Mouse (Mus musculus) gastrocnemius, adult 8-10 months (tissue): Measurements from ENCODE around the gene Neurl1b. TPM values are rescaled to one million over a fixed set of nuclear protein-coding genes. Genes with fewer than 3 reads are reported as not detected.

ENCODE experiments used
- DNase-seq, 2 experiments: peaks; one replicate each; pipeline ENCODE4 v3.0.0; 2022; ENCODE audit warnings: low spot score in 2 of 2
- total RNA-seq, 4 experiments: library from RNA; stranded (reverse); gene quantifications; 2 replicates each; pipeline ENCODE4 v1.2.4; 2022

Gene Neurl1b
- 1 to 10 TPM; 1.9 to 3.5 (median 2.5) TPM for total RNA-seq

- peak in 1 of 2 experiments; percentile 38 for DNase-seq
Measured at GRCm38 (mm10) chr17:26414523-26415354, at the start of gene Neurl1b. TSS of gene Neurl1b (plus strand) at chr17:26414829.

GRCm38 (mm10) chr17:26366792-26367191 lies 47.8 kb upstream of the Neurl1b start:
- DNase-seq, result no peak

GRCm38 (mm10) chr17:26368336-26368992 lies 46.2 kb upstream of the Neurl1b start:
- peak in 1 of 2 experiments; percentile 50 for DNase-seq

GRCm38 (mm10) chr17:26370521-26371245 lies 43.9 kb upstream of the Neurl1b start:
- peak in 1 of 2 experiments; percentile 33 for DNase-seq

- no peak for DNase-seq
Measured at GRCm38 (mm10) chr17:26371246-26371535, 43.4 kb upstream of the Neurl1b start.

GRCm38 (mm10) chr17:26373211-26373610 lies 41.4 kb upstream of the Neurl1b start:
- no peak for DNase-seq

DNA sequence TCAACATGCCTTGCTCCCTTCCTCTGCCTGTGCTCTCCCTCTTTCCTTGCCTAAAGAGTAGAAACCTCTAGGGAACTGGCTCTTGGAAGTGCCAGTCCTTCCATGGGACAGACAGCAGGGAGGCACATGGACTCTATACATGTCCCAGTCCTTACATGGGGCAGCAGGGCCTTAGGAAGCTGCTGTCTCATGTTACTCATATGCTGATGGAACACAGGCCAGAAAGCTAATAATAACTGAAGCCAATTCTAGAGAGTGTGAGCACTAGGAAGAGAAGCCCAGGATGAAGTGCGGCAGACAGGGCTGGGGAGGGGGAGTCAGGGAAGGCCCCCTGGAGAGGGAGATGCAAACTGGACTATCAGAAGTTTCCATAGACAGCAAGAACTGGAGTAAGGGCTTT lies 38.2 kb upstream of the Neurl1b start:
- no peak for DNase-seq

DNA sequence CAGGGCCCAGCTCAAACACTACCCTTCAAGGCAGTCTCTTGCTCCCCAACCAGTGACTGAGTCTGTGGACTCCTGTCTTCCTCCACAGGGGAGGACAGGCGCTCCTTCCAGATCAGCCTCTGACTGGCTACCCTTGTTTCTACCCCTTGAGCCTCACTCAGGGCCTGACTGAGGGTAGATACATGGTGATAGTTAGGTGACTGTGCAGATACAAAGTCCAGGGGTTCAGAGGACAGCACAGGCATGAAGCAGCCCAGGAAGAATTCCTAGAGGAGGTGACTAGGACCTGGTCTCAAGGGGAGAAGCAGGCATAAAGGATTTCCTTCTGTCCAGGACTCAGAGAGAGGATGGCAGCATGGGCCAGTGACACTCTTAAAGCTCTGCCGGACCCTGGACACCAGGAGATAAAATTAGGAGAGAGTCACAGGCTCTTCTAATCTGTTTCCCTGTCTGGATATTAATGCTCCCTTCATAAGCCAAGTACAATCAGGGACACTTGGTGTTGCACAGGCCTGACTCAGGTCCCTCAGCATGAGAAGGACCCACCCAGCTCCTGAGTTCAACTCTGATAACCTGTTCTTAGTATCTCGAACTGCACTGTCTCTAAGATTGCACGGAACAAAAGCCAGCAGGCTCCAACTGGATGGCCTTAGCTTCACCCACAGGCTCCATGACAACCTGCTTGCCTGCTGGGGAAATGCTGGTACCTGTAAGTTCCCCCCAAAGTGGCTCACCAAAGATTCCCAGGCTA lies 37.5 kb upstream of the Neurl1b start:
- no peak for DNase-seq

- DNase-seq, result no peak
Measured at GRCm38 (mm10) chr17:26380280-26380985, 34.2 kb upstream of the Neurl1b start.

GRCm38 (mm10) chr17:26380986-26381446 lies 33.6 kb upstream of the Neurl1b start:
- DNase-seq, result no peak

DNA sequence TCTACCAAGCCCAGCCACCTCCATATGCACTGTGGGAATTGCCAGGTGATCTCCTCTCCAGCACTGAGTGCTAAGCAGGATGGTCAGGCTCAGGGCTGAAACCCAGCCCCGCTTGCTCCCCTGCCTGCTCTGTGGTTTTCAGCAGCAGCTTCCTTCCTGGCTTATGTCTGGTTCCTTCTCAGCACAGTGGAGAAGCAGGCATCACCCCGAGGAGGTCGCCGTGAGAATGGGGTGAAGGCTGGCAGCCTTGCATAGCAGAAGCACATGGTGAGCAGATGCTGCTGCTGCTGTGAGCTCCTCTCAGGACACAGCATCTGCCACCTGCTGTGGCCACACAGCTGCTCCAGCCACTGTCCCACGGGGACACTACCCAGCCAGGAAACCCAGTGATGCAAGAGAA lies 33.0 kb upstream of the Neurl1b start:
- no peak for DNase-seq

DNA sequence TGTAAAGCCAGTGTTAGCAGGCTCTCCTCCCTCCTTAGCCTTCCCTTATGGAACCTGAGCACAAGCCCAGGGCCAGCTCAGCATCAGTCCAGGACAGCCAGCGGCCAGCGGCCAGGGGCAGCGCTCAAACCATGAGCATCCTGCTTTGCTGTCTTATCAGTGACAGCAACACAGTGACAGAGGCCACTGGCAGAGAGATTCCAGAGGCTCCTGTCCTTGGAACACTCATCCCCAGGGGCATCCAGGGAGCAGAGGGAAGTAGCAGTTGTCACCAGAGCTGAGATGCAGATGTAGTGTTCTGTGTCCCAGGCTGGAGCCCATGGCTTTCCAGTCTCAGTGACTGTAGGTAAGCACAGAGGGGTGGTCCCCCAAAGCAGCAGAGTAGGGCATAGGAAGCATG lies 32.5 kb upstream of the Neurl1b start:
- DNase-seq, result no peak

- DNase-seq, result no peak
Measured at GRCm38 (mm10) chr17:26382687-26383086, 31.9 kb upstream of the Neurl1b start.

GRCm38 (mm10) chr17:26384111-26384510 lies 30.5 kb upstream of the Neurl1b start:
- DNase-seq, result no peak

DNA sequence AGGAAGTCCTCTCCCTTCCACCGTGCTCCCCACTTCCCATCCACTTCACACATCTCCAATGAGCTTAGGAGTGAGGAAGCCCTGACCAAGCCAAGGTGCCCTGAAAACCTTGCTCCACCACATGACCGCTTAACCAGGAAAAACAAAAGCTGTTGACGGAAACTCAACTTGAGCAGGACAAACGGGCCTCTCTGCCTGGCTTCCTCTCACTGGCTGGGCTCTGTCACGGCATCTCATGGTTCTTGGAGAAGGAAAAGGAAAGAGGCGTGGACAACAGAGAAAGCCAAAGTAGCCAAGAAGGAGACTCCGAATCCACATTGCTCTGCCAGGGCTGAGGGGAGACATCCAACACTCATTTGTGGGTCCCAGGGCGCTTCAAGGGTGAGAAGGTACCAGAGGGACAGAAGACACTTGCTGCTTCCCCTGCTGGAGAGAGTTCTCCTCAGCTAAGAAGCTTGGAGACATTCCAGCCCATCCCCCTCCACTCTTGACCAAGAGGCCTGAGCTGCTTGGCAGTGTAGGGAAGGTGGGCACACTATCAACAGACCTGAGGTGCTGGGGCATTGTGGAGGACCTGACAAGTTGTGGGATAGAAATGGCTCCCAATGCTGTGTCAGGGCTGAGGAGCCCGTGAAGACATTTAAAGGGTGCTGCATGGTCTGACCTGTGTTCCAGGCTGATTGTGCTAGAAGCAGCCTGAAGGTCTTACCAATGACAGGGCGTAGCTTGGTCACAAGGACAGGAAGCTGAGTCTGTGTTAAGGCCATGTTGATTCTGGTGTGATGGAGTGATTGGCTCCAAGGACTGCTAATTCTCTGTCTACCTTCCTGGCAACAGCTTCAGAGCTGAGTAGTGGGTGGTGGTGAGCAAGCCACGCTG lies 29.1 kb upstream of the Neurl1b start:
- DNase-seq, result no peak

DNA sequence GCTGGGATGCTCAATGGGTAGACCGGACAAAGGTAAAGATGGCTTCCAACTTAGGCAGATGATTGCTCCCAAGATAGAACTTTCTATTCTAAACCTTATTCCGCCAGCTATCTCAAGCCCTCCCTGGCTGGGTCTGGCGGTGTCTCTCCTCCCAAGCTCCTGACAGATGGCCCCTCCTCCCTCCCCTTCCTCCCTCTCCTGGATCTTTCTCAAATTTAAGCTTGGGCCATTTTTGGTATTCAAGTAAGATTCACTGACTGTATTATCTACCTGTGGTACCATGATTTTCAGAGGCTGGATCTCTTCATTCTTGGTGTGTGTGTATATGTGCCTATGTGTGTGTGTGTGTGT lies 28.5 kb upstream of the Neurl1b start:
- DNase-seq, result no peak

GRCm38 (mm10) chr17:26388106-26388505 lies 26.5 kb upstream of the Neurl1b start:
- DNase-seq, result peak; percentile 31 to 50

GRCm38 (mm10) chr17:26389241-26389640 lies 25.4 kb upstream of the Neurl1b start:
- peak; percentile 33 to 51 for DNase-seq

DNA sequence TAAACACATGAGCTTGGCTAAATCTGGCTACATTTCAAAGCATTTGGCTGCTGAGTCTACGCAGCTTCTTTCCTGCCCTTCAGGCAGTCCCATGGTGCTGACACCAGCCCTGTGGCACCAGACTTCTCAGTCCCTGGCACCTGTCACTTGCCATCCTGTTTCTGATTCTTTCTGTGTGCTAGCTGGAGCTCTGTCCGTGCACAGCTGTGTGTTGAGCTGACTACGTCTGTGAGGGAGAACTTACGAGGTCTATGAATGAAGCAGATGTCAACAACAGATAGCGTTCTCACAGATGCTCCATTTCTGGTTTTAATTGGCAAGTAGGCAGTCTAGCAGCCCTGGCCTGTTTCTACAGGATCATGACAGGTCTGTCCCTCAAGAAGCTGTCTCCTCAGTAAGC lies 24.0 kb upstream of the Neurl1b start:
- DNase-seq, result no peak

DNA sequence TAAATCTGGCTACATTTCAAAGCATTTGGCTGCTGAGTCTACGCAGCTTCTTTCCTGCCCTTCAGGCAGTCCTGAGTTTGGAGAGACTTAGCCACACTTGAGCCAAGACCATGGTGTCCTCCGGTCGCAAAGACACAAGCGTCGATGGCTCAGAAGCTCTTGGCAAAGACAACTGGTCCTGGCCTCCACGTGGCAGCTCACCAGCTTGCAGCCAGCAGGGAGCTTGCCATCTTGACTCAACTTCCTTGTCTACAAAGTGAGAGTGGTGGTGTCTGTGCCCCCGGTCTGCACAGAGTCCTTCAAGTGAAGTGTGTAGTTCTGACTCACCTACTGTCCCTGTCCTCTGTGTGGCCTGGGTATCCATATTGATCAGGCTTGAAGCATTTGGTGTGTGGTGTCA lies 22.3 kb upstream of the Neurl1b start:
- DNase-seq, result no peak
